In the genomic region with DNA sequence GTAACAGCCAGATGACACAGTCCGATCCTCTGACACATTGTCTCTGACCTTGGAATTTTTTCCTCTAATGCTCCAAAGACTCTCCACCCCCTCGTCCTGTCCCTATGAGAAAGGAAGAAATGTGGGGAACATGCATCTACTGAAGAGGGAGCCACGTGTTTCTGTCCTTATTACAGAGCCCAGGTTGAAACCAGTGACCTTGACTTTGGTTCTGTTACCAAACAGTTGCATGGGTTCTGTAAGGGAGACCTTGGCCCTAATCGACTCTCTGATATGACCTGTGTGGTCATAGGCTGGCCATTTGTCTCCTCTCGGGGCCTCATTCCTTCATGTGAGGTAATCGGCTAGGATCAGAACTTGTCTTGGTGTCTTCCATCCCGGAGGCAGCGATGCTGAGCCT, we compare ENCODE assay signal across 21 mouse cellular contexts.
DNase-seq lines count a peak whose midpoint lies in the region; ATAC-seq and TF ChIP-seq lines count a peak whose summit lies in the region.
"Had no signal": no experiment of that assay in that cellular context is flagged by ENCODE, and none has a peak within 500 bp of the region (broad histone marks: within the 10 kb centered on the region; RNA-seq: fewer than 3 reads in every experiment).

No protein-coding gene starts in this region.

- no peak for TF ChIP-seq CTCF in hindbrain, postnatal 0 days (IDR thresholded peaks at IDR 0.05; ENCODE audit: low read depth)

- H3K4me2 ChIP-seq in hindbrain, postnatal 0 days (ENCODE audit: low read depth, low read length) = no peak overlapping the region
- H3K4me2 ChIP-seq in liver, embryonic 16.5 days (ENCODE audit: low read depth, low read length) = no peak overlapping the region
- no peak overlapping the region for H3K4me2 ChIP-seq in liver, embryonic 11.5 days
- H3K4me2 ChIP-seq: embryonic facial prominence, embryonic 12.5 days; forebrain, embryonic 13.5 days; forebrain, embryonic 15.5 days had no signal

- ATAC-seq in hindbrain, postnatal 0 days = no peak
- ATAC-seq in liver, embryonic 16.5 days (ENCODE audit: low read depth) = peak; percentile 11; the same call in 1 of the 2 replicates
- no peak for ATAC-seq in liver, embryonic 11.5 days (replicated peaks; ENCODE audit: low FRiP score)
- ATAC-seq: forebrain, embryonic 13.5 days; forebrain, embryonic 15.5 days; forebrain, postnatal 0 days had no signal

- peaks cover 56% of the 10 kb centered on the region for H3K4me1 ChIP-seq in hindbrain, embryonic 10.5 days (replicated peaks)
- peaks cover 13% of the 10 kb centered on the region for H3K4me1 ChIP-seq in hindbrain, postnatal 0 days (ENCODE audit: insufficient read depth, low read length)
- no peaks in the 10 kb centered on the region; the same call in 1 of the 2 replicates for H3K4me1 ChIP-seq in liver, embryonic 16.5 days (ENCODE audit: control insufficient read depth, low read depth, low read length)
- no peaks in the 10 kb centered on the region; the same call in 1 of the 2 replicates for H3K4me1 ChIP-seq in liver, embryonic 11.5 days (replicated peaks; ENCODE audit: control insufficient read depth, insufficient read depth, low read length)
- H3K4me1 ChIP-seq in embryonic facial prominence, embryonic 10.5 days = peaks cover 35% of the 10 kb centered on the region

- no peaks in the 10 kb centered on the region for H3K36me3 ChIP-seq in hindbrain, embryonic 10.5 days
- H3K36me3 ChIP-seq in hindbrain, postnatal 0 days (ENCODE audit: insufficient read depth, low read length) = no peaks in the 10 kb centered on the region
- H3K36me3 ChIP-seq in liver, embryonic 16.5 days (ENCODE audit: control insufficient read depth, insufficient read depth) = no peaks in the 10 kb centered on the region
- H3K36me3 ChIP-seq in liver, embryonic 11.5 days (ENCODE audit: control insufficient read depth, insufficient read depth, low read length) = no peaks in the 10 kb centered on the region
- H3K36me3 ChIP-seq in embryonic facial prominence, embryonic 10.5 days (replicated peaks) = no peaks in the 10 kb centered on the region
- H3K36me3 ChIP-seq: embryonic facial prominence, embryonic 12.5 days; forebrain, embryonic 15.5 days had no signal

- peak overlapping the region; percentile 85 for H3K27ac ChIP-seq in hindbrain, embryonic 10.5 days
- no peak overlapping the region for H3K27ac ChIP-seq in hindbrain, postnatal 0 days
- no peak overlapping the region for H3K27ac ChIP-seq in liver, embryonic 16.5 days (ENCODE audit: low read length)
- no peak overlapping the region for H3K27ac ChIP-seq in liver, embryonic 11.5 days (ENCODE audit: low read depth, low read length)
- H3K27ac ChIP-seq in embryonic facial prominence, embryonic 10.5 days (replicated peaks) = peak overlapping the region; percentile 45
- H3K27ac ChIP-seq: embryonic facial prominence, embryonic 12.5 days; forebrain, embryonic 13.5 days; forebrain, embryonic 15.5 days had no signal

- no peaks in the 10 kb centered on the region for H3K27me3 ChIP-seq in hindbrain, embryonic 10.5 days (ENCODE audit: insufficient read depth, poor library complexity, severe bottlenecking)
- H3K27me3 ChIP-seq in hindbrain, postnatal 0 days (ENCODE audit: insufficient read depth, low read length) = no peaks in the 10 kb centered on the region
- no peaks in the 10 kb centered on the region for H3K27me3 ChIP-seq in liver, embryonic 16.5 days (ENCODE audit: control insufficient read depth, insufficient read depth, low read depth, low read length)
- H3K27me3 ChIP-seq in liver, embryonic 11.5 days (replicated peaks; ENCODE audit: control insufficient read depth, insufficient read depth, low read length) = no peaks in the 10 kb centered on the region
- H3K27me3 ChIP-seq in embryonic facial prominence, embryonic 10.5 days (replicated peaks; ENCODE audit: low read depth, poor library complexity, severe bottlenecking) = no peaks in the 10 kb centered on the region
- H3K27me3 ChIP-seq: embryonic facial prominence, embryonic 12.5 days; forebrain, embryonic 13.5 days; forebrain, embryonic 15.5 days had no signal

- H3K9ac ChIP-seq in hindbrain, postnatal 0 days (replicated peaks; ENCODE audit: low read length) = no peak overlapping the region
- no peak overlapping the region for H3K9ac ChIP-seq in liver, embryonic 16.5 days (ENCODE audit: low read depth, low read length)
- H3K9ac ChIP-seq in liver, embryonic 11.5 days (ENCODE audit: low read depth, low read length) = no peak overlapping the region
- H3K9ac ChIP-seq: embryonic facial prominence, embryonic 12.5 days; forebrain, embryonic 13.5 days; forebrain, embryonic 15.5 days; forebrain, postnatal 0 days had no signal

- no peaks in the 10 kb centered on the region for H3K9me3 ChIP-seq in hindbrain, embryonic 10.5 days
- no peaks in the 10 kb centered on the region for H3K9me3 ChIP-seq in hindbrain, postnatal 0 days (ENCODE audit: low read length)
- no peaks in the 10 kb centered on the region for H3K9me3 ChIP-seq in liver, embryonic 16.5 days (replicated peaks; ENCODE audit: control insufficient read depth, low read length)
- H3K9me3 ChIP-seq in liver, embryonic 11.5 days (ENCODE audit: control insufficient read depth, low read length) = no peaks in the 10 kb centered on the region
- no peaks in the 10 kb centered on the region for H3K9me3 ChIP-seq in embryonic facial prominence, embryonic 10.5 days
- H3K9me3 ChIP-seq: embryonic facial prominence, embryonic 12.5 days; forebrain, embryonic 13.5 days; forebrain, embryonic 15.5 days had no signal

- H3K4me3 ChIP-seq in hindbrain, embryonic 10.5 days = no peak overlapping the region
- no peak overlapping the region for H3K4me3 ChIP-seq in hindbrain, postnatal 0 days (ENCODE audit: low read length)
- H3K4me3 ChIP-seq in liver, embryonic 16.5 days (ENCODE audit: low read depth, low read length) = no peak overlapping the region
- no peak overlapping the region for H3K4me3 ChIP-seq in liver, embryonic 11.5 days (ENCODE audit: low read depth, low read length)
- H3K4me3 ChIP-seq in embryonic facial prominence, embryonic 10.5 days = no peak overlapping the region
- H3K4me3 ChIP-seq: embryonic facial prominence, embryonic 12.5 days; forebrain, embryonic 13.5 days; forebrain, embryonic 15.5 days had no signal

- peak; percentile 21 for DNase-seq in adrenal gland, adult 2 months
- no peak for DNase-seq in adrenal gland, postnatal 14 days
- no peak for DNase-seq in hindbrain, embryonic 10.5 days (ENCODE audit: low spot score)
- DNase-seq in hindbrain, postnatal 0 days (ENCODE audit: low spot score) = no peak
- no peak for DNase-seq in liver, embryonic 11.5 days (ENCODE audit: low spot score)
- no peak for DNase-seq in embryonic facial prominence, embryonic 10.5 days (ENCODE audit: low spot score)
- no peak for DNase-seq in spleen, adult 18-20 months
- DNase-seq: adrenal gland, adult 8-10 months; adrenal gland, postnatal 25 days; cerebellum, adult 11 months; cerebellum, adult 18-20 months; cerebellum, adult 8-10 months; cerebellum, adult 9-11 months; cerebellum, postnatal 14 days; cerebellum, postnatal 36 days; embryo, embryonic 11 days; forebrain, postnatal 0 days had no signal

- WGBS in hindbrain, embryonic 10.5 days = 89% methylated on average over 8 of the region's 8 CpGs
- 92% methylated on average over 8 of the region's 8 CpGs for WGBS in hindbrain, postnatal 0 days
- 58% methylated on average over 8 of the region's 8 CpGs for WGBS in liver, embryonic 16.5 days (ENCODE audit: insufficient replicate concordance)
- WGBS in liver, embryonic 11.5 days = 74% methylated on average over 8 of the region's 8 CpGs
- WGBS in embryonic facial prominence, embryonic 10.5 days = 90% methylated on average over 8 of the region's 8 CpGs

Comparison
In these comparisons a context has a peak if more than half of its experiments do, and no peak if none do; other contexts are left out.
1. H3K27ac ChIP-seq: peak in hindbrain, embryonic 10.5 days (single experiment) and embryonic facial prominence, embryonic 10.5 days (single experiment); none in hindbrain, postnatal 0 days (single experiment), liver, embryonic 16.5 days (single experiment) and liver, embryonic 11.5 days (single experiment).